Mouse (Mus musculus): ENCODE measurements at regions not wholly inside any gene's neighbourhood (a gene's known extent, or its start where the extent isn't known, plus 50 kb on each side); places are given as distances from the start of the nearest gene placed in this dataset.

- TF ChIP-seq E2F4 (IDR thresholded peaks at IDR 0.05; ENCODE audit: borderline replicate concordance, low read depth, low read length) (no peak), MAX (IDR thresholded peaks at IDR 0.05; ENCODE audit: low read length) (no peak), CTCF (IDR thresholded peaks at IDR 0.05 in 2 of 3, conservative IDR thresholded peaks at IDR 0.05 in 1 of 3; ENCODE audit: control insufficient read depth in 1 of 3, insufficient read depth in 1 of 3, low read depth in 2 of 3, low read length in 3 of 3, poor library complexity in 1 of 3, severe bottlenecking in 1 of 3) (no peak), POLR2A (IDR thresholded peaks at IDR 0.05; ENCODE audit: control insufficient read depth in 1 of 2, insufficient read depth in 1 of 2, low read depth in 1 of 2, low read length in 2 of 2, poor library complexity in 1 of 2) (no peak), MAFK (IDR thresholded peaks at IDR 0.05; ENCODE audit: borderline replicate concordance, low read depth, low read length) (no peak), ELF1 (IDR thresholded peaks at IDR 0.05; ENCODE audit: low read depth, low read length) (no peak), JUND (IDR thresholded peaks at IDR 0.05; ENCODE audit: low read depth, low read length) (no peak), NELFE (IDR thresholded peaks at IDR 0.05; ENCODE audit: low read depth, low read length) (no peak)
Observed at GRCm38 (mm10) chr2:173392557-173393323, 116.4 kb upstream of the Pmepa1 start.
